8 mouse cellular contexts compared by ENCODE assay signal in the genomic region with DNA sequence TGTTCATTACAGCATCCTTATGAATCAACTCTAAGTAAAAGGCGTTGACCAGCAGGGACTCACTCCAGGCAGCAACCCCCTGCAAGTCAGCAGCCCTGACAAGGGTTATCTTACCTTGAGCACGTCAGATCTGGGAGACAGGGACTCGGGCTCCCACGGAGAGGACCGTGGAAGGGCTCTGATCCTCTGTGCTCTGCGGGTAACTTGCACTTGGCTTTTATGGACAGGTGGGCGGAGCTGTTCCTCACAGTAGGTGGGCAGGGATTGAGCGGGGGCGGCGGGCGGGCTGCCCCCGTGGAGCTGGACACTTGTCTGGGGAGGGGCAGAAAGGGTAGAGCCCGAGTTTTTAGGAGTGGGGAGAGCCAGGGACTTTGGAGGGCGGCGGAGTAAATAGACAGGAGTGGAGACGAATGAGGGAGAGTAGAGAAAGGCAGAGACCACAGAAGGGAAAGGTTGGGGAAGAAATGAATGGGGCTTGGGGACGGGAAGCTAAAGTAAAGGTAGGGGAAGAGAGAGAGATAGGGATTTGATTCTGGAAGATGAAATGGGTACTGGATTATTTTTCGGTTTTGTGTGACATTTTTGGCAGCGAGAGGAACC. TPM values are rescaled to one million over a fixed set of nuclear protein-coding genes. Genes with fewer than 3 reads are reported as not detected.
DNase-seq lines count a peak whose midpoint lies in the region; ATAC-seq and TF ChIP-seq lines count a peak whose summit lies in the region.

A gene (minus strand): TSS at position 212 of the 600 bp plus-strand sequence.

- no peak for TF ChIP-seq CTCF in liver, postnatal 0 days (IDR thresholded peaks at IDR 0.05; ENCODE audit: low read depth)

- 2% methylated on average over 19 of the region's 19 CpGs for WGBS in forebrain, embryonic 13.5 days
- 3% methylated on average over 19 of the region's 19 CpGs for WGBS in hindbrain, embryonic 15.5 days
- 7% methylated on average over 19 of the region's 19 CpGs for WGBS in liver, postnatal 0 days (ENCODE audit: insufficient replicate concordance)

- TF ChIP-seq EP300 in liver, postnatal 0 days (IDR thresholded peaks at IDR 0.05; ENCODE audit: low read depth): no peak

- peak; percentile 54 for ATAC-seq in forebrain, embryonic 13.5 days
- ATAC-seq in hindbrain, embryonic 15.5 days (ENCODE audit: low FRiP score, low read depth): peak; percentile 65
- ATAC-seq in liver, postnatal 0 days: no peak

- H3K4me2 ChIP-seq in forebrain, embryonic 13.5 days: peak within 1 kb of the TSS; percentile 75
- H3K4me2 ChIP-seq in hindbrain, embryonic 15.5 days: peak within 1 kb of the TSS; percentile 94
- peak within 1 kb of the TSS; percentile 51 for H3K4me2 ChIP-seq in liver, postnatal 0 days (ENCODE audit: low read depth, low read length)

- H3K9ac ChIP-seq in forebrain, embryonic 13.5 days: peak within 1 kb of the TSS; percentile 58
- peak within 1 kb of the TSS; percentile 60 for H3K9ac ChIP-seq in hindbrain, embryonic 15.5 days
- H3K9ac ChIP-seq in liver, postnatal 0 days (replicated peaks): no peak within 1 kb of the TSS

- H3K4me3 ChIP-seq in forebrain, embryonic 13.5 days: peak within 1 kb of the TSS; percentile 42
- H3K4me3 ChIP-seq in hindbrain, embryonic 15.5 days: peak within 1 kb of the TSS; percentile 52
- 0 out of 2 replicates have a peak within 1 kb of the TSS, but pooled peaks have one; percentile 11 for H3K4me3 ChIP-seq in liver, postnatal 0 days (ENCODE audit: low read depth, low read length)

- no peaks in the 10 kb centered on the region for H3K36me3 ChIP-seq in forebrain, embryonic 13.5 days (ENCODE audit: poor library complexity, severe bottlenecking)
- no peaks in the 10 kb centered on the region for H3K36me3 ChIP-seq in hindbrain, embryonic 15.5 days
- H3K36me3 ChIP-seq in liver, postnatal 0 days (replicated peaks; ENCODE audit: insufficient read depth, low read length): no peaks in the 10 kb centered on the region

- H3K27ac ChIP-seq in forebrain, embryonic 13.5 days: no peak within 1 kb of the TSS
- peak within 1 kb of the TSS; percentile 65 for H3K27ac ChIP-seq in hindbrain, embryonic 15.5 days (replicated peaks)
- no peak within 1 kb of the TSS for H3K27ac ChIP-seq in liver, postnatal 0 days (ENCODE audit: low read depth)

- 0 out of 2 replicates have a peak, but pooled peaks cover 4% of the 10 kb centered on the region for H3K27me3 ChIP-seq in forebrain, embryonic 13.5 days
- H3K27me3 ChIP-seq in hindbrain, embryonic 15.5 days: no peaks in the 10 kb centered on the region
- H3K27me3 ChIP-seq in liver, postnatal 0 days (ENCODE audit: insufficient read depth, low read length): peaks cover 11% of the 10 kb centered on the region; the same call in 1 of the 2 replicates

- H3K4me1 ChIP-seq in forebrain, embryonic 13.5 days: peaks cover 10% of the 10 kb centered on the region
- H3K4me1 ChIP-seq in hindbrain, embryonic 15.5 days (replicated peaks): peaks cover 16% of the 10 kb centered on the region
- no peaks in the 10 kb centered on the region for H3K4me1 ChIP-seq in liver, postnatal 0 days (ENCODE audit: insufficient read depth)

- H3K9me3 ChIP-seq in forebrain, embryonic 13.5 days (replicated peaks): no peaks in the 10 kb centered on the region
- H3K9me3 ChIP-seq in hindbrain, embryonic 15.5 days: no peaks in the 10 kb centered on the region
- no peaks in the 10 kb centered on the region for H3K9me3 ChIP-seq in liver, postnatal 0 days (ENCODE audit: low read length)

- DNase-seq in cerebellum, adult 8-10 months: peak; percentile 2
- DNase-seq in cerebellum, postnatal 4 days (ENCODE audit: low spot score in 2 of 2): no peak
- peak; percentile 16 for DNase-seq in ES-CJ7 (ENCODE audit: low read depth, low spot score)
- no peak for DNase-seq in liver, postnatal 0 days
- peak; percentile 11 for DNase-seq in urinary bladder, postnatal 14 days (ENCODE audit: low spot score)
- DNase-seq in layer of hippocampus, adult 8-10 months (ENCODE audit: low spot score in 2 of 2): no peak

RNA-seq across cellular contexts. Expression of the gene that starts here (rescaled TPM):
- polyA plus RNA-seq in forebrain, embryonic 13.5 days (2015; fragmentation: Nextera tagmentation; extraction: Ambion mirVana): 1.0 and 1.1 TPM in 2 replicates
- polyA plus RNA-seq in hindbrain, embryonic 15.5 days (2015; fragmentation: Nextera tagmentation; extraction: Ambion mirVana): 5.1 and 6.1 TPM in 2 replicates
- 0.04 and 0.06 TPM in 2 replicates for polyA plus RNA-seq in liver, postnatal 0 days (2015; fragmentation: Nextera tagmentation; extraction: Ambion mirVana)
- 1 to 10 TPM in 1 of 4 experiments, under 1 TPM in 3; 0.43 to 1.1 (median 0.73) TPM for total RNA-seq in layer of hippocampus, adult 8-10 months (2022)

Comparison
In these comparisons a context has a peak if more than half of its experiments do, and no peak if none do; other contexts are left out.
1. DNase-seq: peak in cerebellum, adult 8-10 months (single experiment), ES-CJ7 (single experiment) and urinary bladder, postnatal 14 days (single experiment); none in cerebellum, postnatal 4 days (0 of 2), liver, postnatal 0 days (single experiment) and layer of hippocampus, adult 8-10 months (0 of 2).
2. Peak in every context shown above with its lines, with median percentiles within 50 percentile points of each other: H3K4me2 ChIP-seq and H3K4me3 ChIP-seq.